Mouse (Mus musculus) granulocyte monocyte progenitor cell, adult 5-6 weeks (primary cell): ENCODE measurements at regions not wholly inside any gene's neighbourhood (a gene's known extent, or its start where the extent isn't known, plus 50 kb on each side); places are given as distances from the start of the nearest gene placed in this dataset.
A peak's percentile ranks its signal among the peaks of the same experiment; 100 is the strongest.

Source experiments
- ATAC-seq: replicated peaks from 2 replicates; pipeline ENCODE4 v1.8.0; 2016; ENCODE audit warnings: mild to moderate bottlenecking, moderate TSS enrichment, inconsistent platforms; ENCODE audit not compliant: poor library complexity, severe bottlenecking

DNA sequence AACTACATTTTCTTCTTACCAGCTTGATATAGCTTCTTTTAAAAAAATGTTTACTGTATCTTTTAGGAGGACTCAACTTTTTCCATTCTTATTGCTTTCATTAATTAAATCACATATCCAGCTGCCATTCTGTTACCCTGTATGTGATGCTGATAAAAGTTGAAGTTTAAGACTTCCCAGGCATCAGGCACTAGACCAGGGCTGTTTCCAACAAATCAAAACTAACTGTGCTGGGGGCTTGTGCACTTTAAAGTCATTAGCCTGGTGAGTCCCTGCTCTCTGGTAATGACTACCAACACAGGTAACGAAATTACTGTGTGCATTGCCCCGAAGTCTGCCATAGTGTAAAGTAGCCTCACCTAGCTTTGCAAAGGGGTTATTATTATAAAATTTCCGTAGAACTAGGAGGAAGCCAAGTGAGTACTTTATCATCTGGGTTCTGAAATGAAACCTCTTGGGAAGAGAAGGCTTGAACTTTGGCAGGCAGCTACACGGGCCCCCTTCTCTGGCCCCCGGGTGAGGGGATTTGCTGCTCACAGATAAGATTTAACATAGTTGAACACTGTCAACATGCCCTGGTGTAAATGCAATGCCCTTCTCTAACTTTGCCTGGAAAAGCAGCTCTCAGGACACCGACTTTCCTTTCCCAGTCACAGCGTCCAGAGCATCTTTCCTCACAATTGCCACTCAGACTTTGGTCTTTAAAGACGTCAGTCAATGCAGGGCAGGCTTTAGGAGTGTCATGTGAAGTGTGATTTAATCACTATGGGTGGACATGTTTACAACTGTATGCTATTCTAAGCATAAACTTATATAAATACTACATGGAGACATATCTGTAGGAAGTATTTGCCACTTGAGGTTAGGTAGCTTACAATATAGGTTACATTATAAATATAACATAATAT, 122.1 kb upstream of the Tab2 start:
- no peak for ATAC-seq

DNA sequence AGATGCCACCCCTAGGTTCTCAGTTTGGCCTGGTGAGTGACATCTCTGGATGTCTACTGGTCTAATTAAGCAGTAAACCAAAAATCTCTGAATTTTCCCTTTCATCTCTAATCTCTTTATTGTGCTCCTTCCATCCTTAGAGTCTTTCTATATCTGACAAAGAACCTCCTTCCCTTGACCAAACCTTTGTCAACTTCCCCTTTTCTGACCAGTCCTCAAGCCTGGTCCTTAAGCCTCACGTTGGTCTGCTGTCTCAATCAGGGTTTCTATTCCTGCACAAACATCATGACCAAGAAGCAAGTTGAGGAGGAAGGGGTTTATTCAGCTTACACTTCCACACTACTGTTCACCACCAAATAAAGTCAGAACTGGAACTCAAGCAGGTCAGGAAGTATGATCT, 116.4 kb upstream of the Tab2 start:
- peak; percentile 73 for ATAC-seq

DNA sequence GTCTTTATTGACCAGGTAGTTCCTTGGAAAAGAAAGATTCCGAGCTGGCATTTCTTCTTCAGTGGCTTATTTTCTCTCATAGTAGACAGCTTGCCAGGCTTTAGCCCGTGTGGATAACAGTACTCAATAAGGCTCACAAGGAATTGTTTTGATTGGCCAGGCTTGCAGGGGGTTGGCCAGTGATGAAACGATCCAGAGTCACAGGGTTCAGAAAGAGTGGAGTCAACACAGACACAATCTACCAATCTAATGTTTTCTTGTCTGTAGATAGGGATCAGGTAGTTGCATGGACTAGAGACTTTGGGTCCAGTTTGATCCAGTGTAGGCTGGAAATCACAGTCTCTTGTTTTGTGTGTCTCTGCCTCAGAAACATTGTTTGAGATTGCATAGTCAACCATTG, 115.8 kb upstream of the Tab2 start:
- ATAC-seq = no peak

DNA sequence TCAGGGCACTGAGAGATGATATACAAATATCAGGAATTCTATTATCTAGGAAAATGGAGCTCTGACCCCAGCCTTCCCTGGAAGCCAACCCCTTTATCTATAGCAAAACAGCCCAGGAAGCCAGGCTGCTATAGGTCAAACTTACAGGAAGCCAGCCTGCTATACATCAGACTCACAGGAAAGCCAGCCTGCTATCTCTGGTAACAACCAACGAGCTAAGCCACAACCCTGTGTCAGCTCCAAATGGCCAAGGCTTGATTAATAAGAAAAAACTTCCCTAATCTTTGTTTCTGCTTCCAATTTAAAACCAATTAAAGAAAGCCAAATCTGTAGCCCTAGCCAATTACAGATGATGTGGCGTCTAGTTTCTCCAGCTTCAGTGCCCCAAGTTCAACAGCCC, 114.4 kb upstream of the Tab2 start:
- no peak for ATAC-seq

DNA sequence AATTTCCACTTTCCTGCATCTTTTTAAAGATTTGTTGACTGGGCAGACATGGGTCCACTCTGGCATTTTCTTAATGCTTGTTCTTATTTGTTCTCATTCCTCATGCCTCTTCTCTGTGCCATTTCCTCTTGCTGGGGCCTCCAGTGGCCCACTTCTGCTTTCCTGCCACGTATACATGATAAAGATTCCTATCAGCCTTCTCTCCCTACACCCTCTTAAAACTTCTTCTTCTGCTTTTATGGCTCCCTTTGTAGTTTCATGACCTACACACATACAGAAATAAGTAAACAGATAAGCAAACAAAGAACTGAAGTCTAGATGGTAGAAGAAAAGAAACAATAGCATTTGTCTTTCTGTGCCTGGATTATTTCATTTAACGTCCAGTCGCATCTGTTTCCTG, 110.9 kb upstream of the Tab2 start:
- ATAC-seq = peak; percentile 83

DNA sequence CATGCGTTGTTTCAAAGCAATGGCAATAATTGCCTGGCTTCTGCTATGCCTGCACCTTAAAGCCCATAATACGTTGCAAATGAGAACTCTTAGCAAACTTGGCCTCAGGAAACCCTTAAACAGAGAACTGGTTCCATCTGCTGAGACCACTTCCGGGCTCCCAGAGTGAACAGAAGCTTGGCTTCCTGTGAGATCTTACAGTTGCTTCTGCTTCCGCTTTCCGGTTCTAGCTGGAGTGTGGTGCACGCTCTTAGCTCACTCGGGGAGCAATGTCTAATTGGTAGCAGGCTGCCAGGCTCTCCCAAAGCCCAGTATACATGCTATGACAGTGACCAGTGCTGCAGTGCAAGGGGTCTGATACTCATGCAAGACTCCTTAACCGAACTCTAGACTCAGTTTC, 109.7 kb upstream of the Tab2 start:
- peak; percentile 90 for ATAC-seq

DNA sequence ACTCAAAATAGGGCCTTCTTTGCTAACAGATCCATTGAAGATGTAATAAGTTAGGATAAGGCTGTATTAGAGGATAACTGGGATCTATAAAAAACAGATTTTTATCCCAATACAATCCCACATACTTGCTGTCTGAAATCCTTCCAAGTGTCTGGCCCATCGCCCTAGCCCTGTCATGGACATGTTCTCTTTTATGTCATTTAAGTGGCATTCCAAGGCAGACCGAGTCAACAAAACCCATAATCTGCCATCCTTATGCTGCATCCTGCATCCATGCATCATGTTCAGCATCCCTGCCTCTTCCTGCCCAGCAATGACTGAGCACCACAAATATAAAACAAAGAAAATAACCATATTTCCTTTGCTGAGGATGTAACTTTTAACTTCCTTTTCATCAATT, 108.3 kb upstream of the Tab2 start:
- no peak for ATAC-seq

DNA sequence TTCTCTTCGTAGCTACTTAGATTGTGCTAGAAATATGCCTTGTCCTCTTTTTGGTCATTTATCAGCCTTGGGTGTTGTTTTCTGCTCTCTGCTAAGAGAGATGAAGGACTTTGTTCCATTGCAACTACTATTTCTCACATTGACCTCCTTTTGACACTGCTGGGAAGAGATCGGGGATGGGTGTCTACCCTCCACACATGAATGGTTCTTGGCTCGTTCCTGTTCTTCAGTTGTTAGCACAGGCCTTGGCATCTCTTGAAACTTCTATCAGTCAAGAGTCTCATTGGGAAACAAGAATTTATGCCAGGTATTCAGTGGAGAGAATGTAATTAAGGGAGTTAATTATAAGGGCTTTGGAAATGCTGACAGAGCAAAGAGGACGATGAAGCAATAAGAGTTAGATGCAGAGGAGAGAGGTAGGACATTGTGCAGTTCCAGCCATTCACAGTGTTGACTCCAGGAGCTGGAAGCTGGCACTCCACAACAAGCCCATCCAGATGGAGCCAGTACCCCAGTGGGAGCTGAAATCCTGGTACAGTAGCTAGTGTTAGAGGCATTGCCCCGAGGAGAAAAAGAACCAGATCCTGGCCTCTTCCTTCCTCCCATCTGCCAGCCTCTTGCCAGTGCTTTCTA, 107.5 kb upstream of the Tab2 start:
- ATAC-seq = no peak

DNA sequence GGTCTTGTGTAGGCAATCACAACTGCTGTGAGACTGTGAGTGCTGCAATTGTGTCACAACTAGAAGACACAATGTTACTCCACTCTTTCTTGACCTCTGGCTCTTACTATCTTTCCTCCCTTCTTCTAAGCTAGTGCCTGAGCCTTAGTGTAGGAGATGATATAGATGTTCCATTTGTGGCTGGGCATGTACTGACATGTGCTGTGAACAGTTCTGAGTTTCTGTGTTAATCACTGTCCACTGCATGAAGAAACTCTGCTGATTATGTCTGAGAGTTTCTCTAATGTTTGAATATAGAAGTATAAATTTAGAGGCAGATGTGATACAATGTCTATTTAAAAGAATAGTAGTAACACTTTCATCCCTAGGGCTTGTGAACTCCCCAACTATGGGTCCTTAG, 105.0 kb upstream of the Tab2 start:
- ATAC-seq = no peak

DNA sequence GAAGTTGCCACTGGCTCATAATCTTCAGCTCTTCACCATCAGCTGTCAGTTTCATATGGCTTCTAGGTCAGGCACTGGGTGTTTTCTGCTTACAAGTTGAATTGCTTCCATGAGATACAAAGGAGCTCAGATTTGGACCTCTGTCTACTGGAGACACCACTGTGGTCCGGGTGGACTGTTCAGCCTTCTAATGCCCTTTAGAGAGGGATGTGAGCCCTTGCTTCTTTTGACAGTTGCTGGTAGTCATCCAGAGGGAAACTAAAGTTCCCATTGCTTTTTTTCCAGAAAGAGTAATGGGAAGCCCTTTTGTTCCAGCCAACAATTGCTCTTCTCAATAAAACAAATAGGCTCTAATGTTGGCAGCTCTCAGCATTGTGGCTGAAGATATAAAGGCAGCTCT, 103.7 kb upstream of the Tab2 start:
- ATAC-seq = no peak

DNA sequence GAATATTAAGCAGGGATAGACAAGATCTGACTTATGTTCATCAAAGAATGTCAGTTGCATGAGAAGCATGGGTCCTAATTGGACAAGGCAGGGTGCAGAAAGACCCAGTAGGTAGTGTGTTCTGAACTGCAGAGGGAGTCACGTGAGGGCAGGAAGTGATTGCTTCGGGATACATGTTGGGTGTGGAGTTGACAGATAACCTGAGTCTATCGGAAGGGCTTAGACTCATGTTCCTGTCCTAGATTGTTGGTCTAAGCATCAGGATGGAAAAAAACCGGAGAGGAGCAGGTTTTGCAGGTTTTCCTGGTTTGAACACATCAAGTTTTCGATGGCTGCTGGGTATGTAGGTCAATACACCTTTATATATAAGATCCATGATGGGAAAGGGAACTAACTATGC, 101.8 kb upstream of the Tab2 start:
- ATAC-seq = no peak

DNA sequence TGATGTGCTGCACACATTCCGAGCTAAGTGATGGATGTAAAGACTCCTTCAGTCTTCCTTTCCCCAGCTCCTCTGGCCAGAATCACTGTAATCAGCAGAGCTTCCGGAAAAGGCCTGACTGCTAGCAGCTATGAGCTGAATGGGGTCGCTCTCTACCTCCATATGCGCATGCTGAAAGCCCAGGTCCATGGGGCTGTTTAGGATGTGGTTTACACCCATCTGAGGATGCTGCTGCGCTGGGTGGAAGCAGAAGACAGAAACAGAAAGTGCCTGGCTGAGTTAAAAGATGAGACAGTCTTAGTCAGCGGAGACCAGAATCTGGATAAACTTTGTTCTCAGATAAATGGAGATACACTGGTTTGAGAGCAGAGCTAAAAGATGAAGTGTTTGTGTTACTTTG, 99.3 kb upstream of the Tab2 start:
- peak; percentile 93 for ATAC-seq

DNA sequence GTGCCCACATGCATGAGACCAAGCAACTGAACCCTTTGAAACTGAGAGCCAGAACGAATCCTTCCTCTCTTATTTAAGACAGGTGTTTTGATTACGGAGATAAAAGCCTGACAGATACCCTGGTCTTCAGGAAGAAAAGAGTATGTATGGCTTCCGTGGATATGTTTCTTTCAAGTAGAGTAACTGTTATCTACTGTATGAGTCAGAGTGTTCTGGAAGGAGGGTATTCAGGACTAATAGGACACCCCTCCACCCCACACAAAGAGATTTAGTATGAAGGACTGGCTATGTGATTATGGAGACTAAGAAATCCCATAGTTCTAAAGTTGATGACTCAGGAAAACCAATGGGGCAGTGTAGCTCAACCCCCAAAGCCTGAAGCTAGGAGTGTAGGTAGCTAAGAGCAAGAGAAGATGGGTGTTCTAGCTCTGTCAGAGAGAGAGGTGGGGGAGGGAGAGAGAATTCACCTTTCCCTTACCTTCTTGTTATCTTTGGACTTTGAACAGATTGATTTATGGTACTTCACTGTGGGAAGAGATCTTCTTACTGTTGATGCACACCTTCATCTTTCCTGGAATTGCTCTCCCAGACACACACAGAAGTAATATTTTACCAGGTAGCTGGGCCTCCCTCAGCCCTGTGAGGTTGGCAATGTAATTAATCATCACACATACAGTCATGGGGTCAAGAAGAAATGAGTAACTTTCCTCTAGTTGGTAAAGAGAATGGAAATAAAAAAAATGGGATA, 87.6 kb upstream of the Tab2 start:
- ATAC-seq = no peak

DNA sequence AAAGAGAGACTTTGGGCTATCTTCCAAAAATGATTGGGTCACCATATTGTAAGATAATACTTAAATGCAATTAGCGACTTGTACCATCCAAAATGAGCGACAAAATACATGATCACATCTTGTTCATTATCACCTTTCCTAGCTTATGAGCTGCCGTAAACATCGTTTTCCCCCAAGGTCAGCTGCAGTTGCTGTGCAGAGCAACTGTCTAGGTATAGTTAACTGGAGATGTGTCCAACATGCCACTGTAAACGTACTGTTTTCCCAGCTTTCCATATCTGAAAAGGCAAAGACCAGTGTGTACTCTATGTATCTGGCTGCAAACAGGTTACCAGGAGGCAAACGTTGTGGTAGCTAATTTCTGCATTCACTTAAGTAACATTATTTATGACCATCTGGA, 86.3 kb upstream of the Tab2 start:
- no peak for ATAC-seq

DNA sequence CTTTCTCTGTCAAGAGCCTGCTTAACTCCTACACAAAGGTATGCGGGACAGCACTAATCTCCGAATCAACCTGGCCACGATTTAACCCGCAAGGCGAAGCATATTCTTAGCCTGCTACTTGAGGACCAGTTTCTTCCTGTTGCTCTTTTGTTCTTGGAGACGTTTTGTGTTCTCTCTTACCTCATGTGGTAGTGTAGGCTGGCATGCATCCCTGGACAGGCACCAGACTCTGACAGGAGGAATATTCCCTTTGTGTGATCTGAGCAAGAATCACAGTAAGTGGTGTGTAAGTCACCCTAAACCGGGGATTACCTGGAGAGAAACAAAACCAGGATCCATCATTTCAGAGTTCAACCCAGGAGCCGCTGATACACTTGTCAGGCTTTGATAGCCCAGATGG, 85.8 kb upstream of the Tab2 start:
- no peak for ATAC-seq

DNA sequence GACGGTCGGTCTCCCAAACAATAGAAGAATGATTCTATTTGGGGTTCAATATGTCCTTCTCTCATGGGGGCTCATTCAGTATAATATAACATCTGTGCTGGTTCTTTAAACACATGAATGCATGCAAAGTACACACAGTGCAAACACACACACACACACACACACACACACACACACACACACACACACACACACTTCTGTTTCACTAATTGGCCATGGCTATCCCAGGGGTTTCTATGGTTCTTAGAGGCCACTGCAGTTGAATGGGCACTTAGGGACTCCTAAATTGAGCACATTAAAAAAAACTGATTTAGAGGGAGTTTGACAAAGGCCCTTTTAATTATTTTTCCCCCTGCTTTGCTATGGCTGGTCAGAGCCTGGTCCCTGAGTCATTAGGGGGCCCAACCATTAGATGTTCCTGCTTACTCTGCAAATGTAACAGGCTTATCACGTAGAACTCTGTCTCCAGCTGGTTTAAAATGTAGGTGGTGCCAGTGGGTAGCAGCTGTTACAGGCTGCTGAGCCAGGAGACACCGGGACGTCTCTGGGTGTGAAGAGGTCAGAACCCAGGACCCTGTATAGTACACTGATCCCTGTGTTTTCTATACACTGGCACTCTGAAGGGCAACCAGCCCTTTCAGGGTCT, 82.1 kb upstream of the Tab2 start:
- no peak for ATAC-seq

DNA sequence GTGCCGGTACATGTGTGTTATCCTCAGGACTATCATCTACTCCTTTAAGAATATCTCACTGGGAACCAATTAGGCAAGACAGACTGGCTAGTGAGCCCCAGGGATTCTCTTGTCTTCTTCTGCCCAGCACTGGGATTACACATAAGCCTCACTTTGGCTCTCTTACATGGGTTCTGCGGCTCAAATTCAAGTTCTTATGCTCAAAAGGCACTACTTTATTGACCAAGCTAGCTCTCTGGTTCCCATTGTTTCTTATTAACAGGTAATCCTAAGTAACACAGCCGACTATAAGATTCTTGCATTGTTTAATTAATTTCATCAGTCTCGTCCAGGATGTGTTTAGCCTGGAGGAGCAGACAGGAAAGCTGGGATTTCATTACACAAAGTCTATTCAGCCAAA, 80.3 kb upstream of the Tab2 start:
- ATAC-seq = no peak

DNA sequence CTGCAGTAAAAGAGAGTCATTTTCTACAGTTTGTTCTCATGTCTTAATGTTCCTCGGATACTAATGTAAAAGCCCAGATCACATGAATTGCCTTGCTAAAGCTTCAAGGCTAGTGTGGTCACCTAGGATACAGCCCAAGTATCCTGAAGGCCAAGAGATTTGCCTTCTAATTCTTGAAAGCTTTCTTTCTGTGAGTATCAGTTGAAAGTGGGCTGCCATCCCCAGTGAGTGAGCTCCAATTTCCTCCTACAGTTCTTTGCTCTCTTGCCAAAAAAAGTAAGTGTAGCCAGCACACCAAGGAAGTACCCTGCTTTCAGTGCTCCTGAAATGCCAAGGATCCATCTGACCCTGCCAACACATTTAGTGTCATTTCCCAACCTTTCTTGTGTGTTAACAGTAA, 79.3 kb upstream of the Tab2 start:
- ATAC-seq = no peak

DNA sequence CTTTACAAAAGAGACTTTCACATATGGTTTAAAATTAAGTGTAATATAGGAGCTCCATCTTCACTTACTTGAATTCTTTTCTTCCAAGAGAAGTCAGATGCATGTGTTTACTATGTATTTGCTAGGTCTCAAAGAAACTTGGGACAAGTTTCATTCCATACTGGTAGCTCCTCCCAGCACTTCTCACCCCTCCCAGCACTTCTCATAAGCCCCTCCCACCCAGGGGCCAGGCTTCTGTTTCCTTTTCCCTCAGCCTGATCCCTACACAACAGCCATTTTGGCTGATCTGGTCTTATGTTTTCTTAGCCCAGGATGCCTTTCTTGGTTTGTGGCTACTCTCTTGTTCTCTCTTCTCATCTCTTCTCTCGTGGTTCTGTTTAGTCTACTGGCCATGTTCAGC, 76.2 kb upstream of the Tab2 start:
- peak; percentile 30; the same call in 1 of the 2 replicates for ATAC-seq

DNA sequence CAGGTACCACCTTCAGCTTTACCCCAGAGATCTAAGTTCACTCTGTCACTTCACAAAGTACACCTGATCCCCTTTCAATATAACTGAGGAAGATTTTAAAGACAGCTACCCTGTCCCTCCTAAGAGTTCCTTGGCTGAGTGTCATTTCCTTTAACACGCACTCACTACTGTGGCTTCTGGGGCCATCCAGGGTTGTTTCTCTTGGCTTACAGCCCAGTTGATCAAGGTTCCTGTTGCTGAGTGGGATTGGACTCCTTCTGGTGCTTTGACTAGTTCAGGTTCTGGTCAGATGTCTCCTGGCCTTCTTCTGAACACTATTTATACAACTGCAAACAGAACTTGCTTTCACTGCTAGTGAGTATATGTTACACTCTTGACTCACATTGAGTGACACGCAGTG, 72.8 kb upstream of the Tab2 start:
- ATAC-seq = no peak; the same call in 1 of the 2 replicates

DNA sequence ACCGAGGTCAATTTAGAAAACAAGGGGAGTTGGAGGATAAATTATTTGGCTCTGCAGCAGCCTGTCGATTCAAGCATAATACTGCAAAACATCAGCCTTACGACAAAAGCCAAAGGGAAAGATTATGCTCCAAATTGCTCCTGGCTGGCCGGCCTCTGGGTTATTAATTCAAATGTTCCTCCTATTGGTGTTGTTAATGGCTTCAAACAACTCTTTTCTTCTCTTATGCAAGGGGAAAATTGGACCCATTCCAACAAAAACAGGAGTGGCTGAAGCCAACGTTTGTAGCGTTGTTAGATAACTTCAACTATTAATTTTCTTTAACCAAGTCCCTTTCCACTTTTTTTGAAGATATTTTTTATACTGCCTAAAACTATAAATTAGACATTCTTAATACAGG, 71.0 kb upstream of the Tab2 start:
- no peak for ATAC-seq
